Mouse (Mus musculus) liver, adult 2 months (tissue): ENCODE results near the gene Ccdc58. TPM values are rescaled to one million over a fixed set of nuclear protein-coding genes. Genes with fewer than 3 reads are reported as not detected.
"Not testable (repeated sequence)": the region's sequence is repeated elsewhere in the genome, so short reads cannot be mapped to it uniquely, and the experiment has no call there.

Experiments
- DNase-seq: peaks from one replicate; pipeline ENCODE4 v3.0.0-alpha.2; 2011; ENCODE audit warnings: low read depth, low spot score; ENCODE audit errors: extremely low read depth
- H3K27ac ChIP-seq: fragments of 200-500 bp; replicated peaks from 2 replicates; pipeline ENCODE4 v1.5.1; 2012; ENCODE audit warnings: low read depth, mild to moderate bottlenecking, control low read depth, inconsistent platforms, low read length; ENCODE audit not compliant: insufficient read depth
- H3K27me3 ChIP-seq: fragments of 200-500 bp; 2 replicates; pipeline ENCODE4 v1.6.1; 2012; ENCODE audit warnings: mild to moderate bottlenecking, moderate library complexity, low read length, inconsistent platforms; ENCODE audit not compliant: control insufficient read depth, insufficient read depth
- H3K36me3 ChIP-seq: fragments of 200-500 bp; 2 replicates; pipeline ENCODE4 v1.6.1; 2012; ENCODE audit warnings: low read length, inconsistent platforms; ENCODE audit not compliant: control insufficient read depth, insufficient read depth
- H3K4me1 ChIP-seq: fragments of 200-500 bp; 2 replicates; pipeline ENCODE4 v1.6.1; 2011; ENCODE audit warnings: low read length; ENCODE audit not compliant: control insufficient read depth, insufficient read depth
- H3K4me3 ChIP-seq: fragments of 200-500 bp; 2 replicates; pipeline ENCODE4 v1.5.1; 2011; ENCODE audit warnings: low read depth, mild to moderate bottlenecking, control low read depth, low read length, moderate library complexity; ENCODE audit not compliant: insufficient read depth
- H3K79me2 ChIP-seq: fragments of 200-500 bp; 2 replicates; pipeline ENCODE4 v1.6.1; 2012; ENCODE audit warnings: inconsistent platforms, mild to moderate bottlenecking, low read length, moderate library complexity; ENCODE audit not compliant: control insufficient read depth, insufficient read depth
- H3K9ac ChIP-seq: fragments of 200-500 bp; 2 replicates; pipeline ENCODE4 v1.6.1; 2012; ENCODE audit warnings: low read depth, mild to moderate bottlenecking, control low read depth, inconsistent platforms, low read length
- CTCF ChIP-seq: fragments of 200-500 bp; IDR thresholded peaks from 2 replicates; pipeline ENCODE4 v1.5.1; 2011; ENCODE audit warnings: low read depth, low read length, control low read depth
- POLR2A ChIP-seq: fragments of 200-500 bp; IDR thresholded peaks from 2 replicates; pipeline ENCODE4 v1.6.1; 2011; ENCODE audit warnings: low read length, control low read depth; ENCODE audit not compliant: insufficient read depth; ENCODE audit errors: extremely low read depth
- WGBS: fragments of 180-500 bp; shearing (Covaris S2); methylation state at CpG from one replicate; pipeline ENCODE4 v1.1.7; 2018; 5-methylcytosine and 5-hydroxymethylcytosine counted together
- polyA plus RNA-seq: library from polyadenylated mRNA; depleted of rRNA; stranded (reverse); fragments of >200 nt; gene quantifications from 2 replicates; pipeline ENCODE4 v1.2.3, GENCODE M21; 2012
- total RNA-seq: library from RNA; depleted of rRNA; stranded (reverse); fragments of >200 nt; gene quantifications from 2 replicates; pipeline ENCODE4 v1.2.3, GENCODE M21; 2014

Gene Ccdc58
- total and polyA plus RNA-seq, 2 experiments: 16.2 to 54.0 TPM

DNA sequence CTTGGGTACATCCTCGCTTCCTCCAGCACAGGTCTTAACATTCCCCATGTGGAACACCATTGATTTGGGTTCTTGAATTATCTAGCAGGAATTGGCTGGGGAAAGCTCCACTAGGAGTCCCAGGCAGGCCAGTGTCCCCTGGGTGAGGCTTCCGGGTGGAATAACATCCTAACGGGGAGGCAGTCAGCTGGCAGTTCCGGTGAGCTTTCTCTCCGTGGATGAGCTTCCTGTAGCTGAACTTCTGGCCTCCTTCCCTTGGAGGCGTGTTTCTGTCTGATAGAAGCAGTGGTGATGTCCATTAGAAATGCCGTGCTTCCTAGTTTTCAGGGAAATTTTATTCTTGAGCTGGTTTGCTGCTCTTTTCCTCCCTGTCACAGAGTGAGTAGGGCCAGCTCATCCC is 17.6 kb downstream of the Ccdc58 start:
- Histone ChIP-seq H3K27me3 (no peaks in the 10 kb centered on the region), H3K9ac (no peak overlapping the region), H3K4me1 (peaks cover 27% of the 10 kb centered on the region), H3K79me2 (no peaks in the 10 kb centered on the region), H3K4me3 (no peak overlapping the region), H3K27ac (peak overlapping the region; percentile 76), H3K36me3 (peaks cover 9% of the 10 kb centered on the region; the same call in 1 of the 2 replicates)
- no peak for TF ChIP-seq POLR2A
- no peak for TF ChIP-seq CTCF
- WGBS: 23% methylated on average over 7 of the region's 7 CpGs
- peak; percentile 67 for DNase-seq

DNA sequence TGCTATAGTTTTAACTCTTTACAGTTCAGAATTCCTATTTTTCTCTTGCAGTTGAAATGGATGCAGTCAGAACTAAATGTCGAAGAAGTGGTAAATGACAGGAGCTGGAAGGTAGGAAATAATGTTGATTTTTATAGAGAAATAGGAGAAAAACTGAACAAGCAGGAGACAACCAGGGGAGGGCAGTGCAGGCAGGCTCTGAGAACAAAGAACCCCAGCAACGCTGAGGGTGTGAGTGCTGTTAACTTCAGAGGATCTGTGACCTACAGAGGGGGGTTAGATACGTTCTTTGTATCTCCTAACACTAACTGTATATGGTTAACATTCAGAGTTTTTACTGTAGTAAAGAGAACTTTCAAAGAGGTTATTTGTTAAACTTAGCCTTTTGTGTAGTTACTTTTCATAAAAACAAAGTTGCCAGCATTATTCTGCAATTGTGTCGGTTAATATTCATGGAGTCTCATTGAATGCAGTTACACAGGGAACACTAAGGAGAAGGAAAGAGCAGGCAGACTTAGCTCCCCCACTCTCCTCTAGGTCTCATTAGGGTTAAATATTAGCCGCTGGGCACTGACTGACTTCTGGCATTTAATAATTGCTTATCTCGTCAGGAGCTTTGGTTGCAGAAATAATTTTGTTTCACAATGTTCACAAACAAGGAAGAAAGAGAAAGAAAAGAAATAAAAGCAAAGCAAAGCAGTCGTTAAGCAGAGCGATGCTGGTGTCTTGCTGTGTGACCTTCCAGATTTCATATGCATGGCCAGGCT is 18.5 kb downstream of the Ccdc58 start:
- H3K9ac ChIP-seq: no peak overlapping the region
- 27% methylated on average over 8 of the region's 8 CpGs for WGBS
- H3K27ac ChIP-seq: peak overlapping the region; percentile 69
- H3K79me2 ChIP-seq: no peaks in the 10 kb centered on the region
- no peaks in the 10 kb centered on the region for H3K27me3 ChIP-seq
- 0 out of 2 replicates have a peak overlapping the region, but pooled peaks have one; percentile 10 for H3K4me3 ChIP-seq
- no peak for TF ChIP-seq POLR2A
- TF ChIP-seq CTCF: peak; percentile 66
- peaks cover 8% of the 10 kb centered on the region; the same call in 1 of the 2 replicates for H3K36me3 ChIP-seq
- peak; percentile 90 for DNase-seq
- H3K4me1 ChIP-seq: peaks cover 27% of the 10 kb centered on the region

DNA sequence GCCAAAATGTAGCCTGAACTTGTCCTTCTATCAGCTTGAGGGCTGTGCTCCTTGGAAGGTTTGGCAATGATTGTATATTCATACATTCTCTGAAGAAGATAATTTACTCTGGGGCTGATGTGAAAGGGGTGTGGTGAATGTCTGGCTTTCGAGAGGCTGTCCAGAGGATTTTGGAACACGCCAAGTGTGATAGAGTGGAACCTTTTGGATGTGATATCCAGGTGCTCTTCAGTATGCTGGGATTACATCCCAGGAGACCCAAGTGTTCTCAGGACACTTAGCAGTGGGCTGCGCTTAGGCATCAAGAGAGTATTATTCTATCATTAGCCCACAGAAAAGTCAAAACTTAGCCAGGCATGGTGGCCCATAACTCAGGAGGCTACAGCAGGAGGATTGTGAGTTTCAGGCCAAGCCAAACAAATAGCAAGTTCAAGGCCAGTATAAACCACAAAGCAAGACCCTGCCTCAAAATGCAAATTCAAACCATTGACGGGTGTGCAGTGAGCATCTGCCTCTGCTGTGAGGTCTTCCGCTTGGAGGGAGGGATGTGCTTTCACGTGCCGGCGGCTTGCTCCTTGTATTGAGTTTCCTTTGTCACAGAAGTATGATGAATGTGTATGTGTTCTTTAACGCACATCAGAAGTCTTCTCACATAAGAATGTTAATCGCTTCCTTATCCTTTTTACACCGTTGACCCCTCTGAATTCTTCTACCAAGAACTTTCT is 19.5 kb downstream of the Ccdc58 start:
- peak; percentile 55 for DNase-seq
- peak overlapping the region; percentile 69 for H3K27ac ChIP-seq

DNA sequence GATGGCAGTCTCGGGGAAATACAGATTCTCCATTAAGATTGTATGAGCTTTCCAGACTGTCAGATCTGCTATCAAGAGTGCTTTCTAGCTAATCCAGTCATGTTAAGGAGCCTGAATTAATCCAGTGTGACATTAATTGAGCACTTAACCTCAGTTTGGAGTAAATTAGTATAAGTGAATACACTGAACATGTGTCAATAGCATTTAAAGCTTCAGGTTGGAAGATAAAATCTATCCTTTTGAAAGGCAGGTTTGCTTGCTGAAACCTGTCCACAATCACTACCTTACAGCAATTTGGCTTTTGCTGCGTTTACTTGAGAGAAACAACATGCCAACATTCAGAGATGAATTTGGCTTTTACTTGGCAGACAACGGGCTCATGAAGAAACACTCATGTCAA is 22.6 kb downstream of the Ccdc58 start:
- H3K27me3 ChIP-seq: no peaks in the 10 kb centered on the region
- H3K4me3 ChIP-seq: no peak overlapping the region
- 66% methylated on average over 3 of the region's 3 CpGs for WGBS
- peaks cover 16% of the 10 kb centered on the region for H3K4me1 ChIP-seq
- H3K36me3 ChIP-seq: no peaks in the 10 kb centered on the region
- 0 out of 2 replicates have a peak, but pooled peaks cover 2% of the 10 kb centered on the region for H3K79me2 ChIP-seq
- no peak for TF ChIP-seq CTCF
- no peak for TF ChIP-seq POLR2A
- H3K27ac ChIP-seq: no peak overlapping the region
- no peak overlapping the region for H3K9ac ChIP-seq
- no peak for DNase-seq

More for the DNA sequence above, 19.5 kb downstream of the Ccdc58 start:
- no peak overlapping the region for H3K4me3 ChIP-seq
- peaks cover 27% of the 10 kb centered on the region for H3K4me1 ChIP-seq
- no peak overlapping the region for H3K9ac ChIP-seq
- 0 out of 2 replicates have a peak, but pooled peaks cover 2% of the 10 kb centered on the region for H3K79me2 ChIP-seq
- WGBS: 78% methylated on average over 11 of the region's 11 CpGs
- TF ChIP-seq POLR2A (no peak), CTCF (no peak)
- H3K27me3 ChIP-seq: no peaks in the 10 kb centered on the region
- H3K36me3 ChIP-seq: peaks cover 5% of the 10 kb centered on the region; the same call in 1 of the 2 replicates

DNA sequence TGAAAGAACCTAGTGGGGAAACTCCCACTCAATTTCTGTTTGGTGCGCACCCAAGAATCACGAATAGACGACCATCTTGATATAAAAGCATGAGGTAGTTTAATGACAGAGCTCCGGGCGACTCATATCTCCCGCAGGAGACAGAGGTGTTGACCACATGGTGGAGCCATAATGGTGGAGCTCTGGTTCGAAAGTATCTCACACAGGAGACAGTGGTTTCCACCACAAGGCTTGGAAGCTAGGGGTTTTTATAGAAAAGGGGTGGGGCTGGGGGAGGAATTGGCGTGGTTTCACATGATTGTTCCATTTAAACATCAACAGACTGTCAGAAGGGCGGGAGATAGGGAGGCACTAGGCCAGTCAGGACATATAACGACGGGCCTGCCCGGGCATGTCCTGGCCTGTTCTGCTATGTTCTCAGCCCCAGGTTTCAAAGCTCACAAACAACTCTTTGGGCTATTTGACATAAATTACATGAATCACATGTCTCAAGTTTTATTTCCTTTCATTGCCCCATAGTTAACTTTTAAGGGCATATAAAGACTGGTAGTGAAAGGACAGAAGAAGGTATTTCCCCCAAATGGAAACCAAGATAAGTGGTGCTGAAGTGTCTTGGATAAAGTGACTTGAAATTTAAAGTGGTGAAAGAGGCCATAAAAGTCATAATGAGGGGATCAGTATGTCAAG is 26.5 kb downstream of the Ccdc58 start:
- not testable (repeated sequence) for H3K4me1 ChIP-seq, H3K27ac ChIP-seq, H3K27me3 ChIP-seq, H3K79me2 ChIP-seq, H3K4me3 ChIP-seq, H3K9ac ChIP-seq, DNase-seq, H3K36me3 ChIP-seq
- 95% methylated on average over 12 of the region's 12 CpGs for WGBS
